Mouse (Mus musculus) Muller cell, postnatal 12 days (primary cell): ENCODE data around the gene Gpc6.

Source experiments
- DNase-seq: peaks from one replicate; pipeline ENCODE4 v3.0.0-alpha.2; 2015; ENCODE audit errors: inconsistent ontology term

Gpc6 gene

DNA sequence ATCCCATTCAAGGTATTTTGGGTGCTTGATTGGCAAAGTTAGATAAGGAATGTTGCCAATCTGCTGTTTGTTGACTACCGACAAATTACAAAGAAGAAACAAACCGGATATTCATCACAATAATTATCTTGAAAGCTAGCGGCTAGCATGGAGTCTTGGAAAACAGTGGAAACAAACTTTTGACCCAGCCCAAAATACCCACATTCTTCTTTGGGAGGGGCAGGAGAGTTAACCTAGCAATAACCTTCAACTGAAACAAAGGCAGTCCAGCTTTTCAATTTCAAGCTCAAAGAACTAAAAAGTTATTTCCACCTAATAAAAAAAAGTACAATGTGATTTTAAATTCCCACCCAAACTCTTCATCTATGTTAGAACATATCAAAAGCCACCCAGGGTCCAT lies 927.2 kb downstream of the Gpc6 start:
- DNase-seq: no peak

DNA sequence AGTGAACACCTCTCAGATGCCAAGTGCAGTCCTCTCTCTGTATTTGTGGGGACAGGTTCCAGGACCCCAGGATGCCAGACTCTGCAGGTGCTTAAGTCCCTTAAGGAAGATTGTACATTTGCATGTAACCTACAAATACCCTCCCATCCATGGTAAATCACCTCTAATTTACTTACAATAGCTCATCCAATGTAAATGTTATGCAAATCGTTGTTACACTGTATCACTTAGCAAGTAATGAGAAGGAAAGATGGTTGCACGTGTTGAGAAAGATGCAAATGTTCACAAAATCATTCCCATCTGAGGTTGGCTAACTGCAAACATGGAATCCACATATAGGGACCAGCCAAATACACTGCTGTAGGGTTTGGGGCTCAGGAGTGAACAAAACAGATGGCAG lies 927.7 kb downstream of the Gpc6 start:
- DNase-seq: no peak

DNA sequence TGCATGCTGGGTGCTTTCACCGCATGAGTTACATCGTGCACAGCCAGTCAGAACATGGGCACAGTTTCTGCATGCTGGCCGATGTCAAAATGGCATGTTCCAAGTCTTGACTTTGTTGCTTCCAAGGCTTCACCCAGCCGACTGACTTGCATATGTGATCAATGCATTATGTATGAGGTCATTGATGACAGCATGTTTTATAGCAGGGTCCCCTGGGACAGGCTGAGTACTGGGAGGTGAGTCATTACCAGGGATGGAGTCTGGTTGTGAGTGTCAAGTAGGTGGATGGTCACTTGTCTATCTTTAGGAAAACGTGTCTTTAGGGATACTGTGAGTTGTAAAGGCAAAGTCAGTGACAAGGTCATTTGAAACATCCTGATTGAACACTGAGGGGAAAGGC lies 929.4 kb downstream of the Gpc6 start:
- DNase-seq: no peak

DNA sequence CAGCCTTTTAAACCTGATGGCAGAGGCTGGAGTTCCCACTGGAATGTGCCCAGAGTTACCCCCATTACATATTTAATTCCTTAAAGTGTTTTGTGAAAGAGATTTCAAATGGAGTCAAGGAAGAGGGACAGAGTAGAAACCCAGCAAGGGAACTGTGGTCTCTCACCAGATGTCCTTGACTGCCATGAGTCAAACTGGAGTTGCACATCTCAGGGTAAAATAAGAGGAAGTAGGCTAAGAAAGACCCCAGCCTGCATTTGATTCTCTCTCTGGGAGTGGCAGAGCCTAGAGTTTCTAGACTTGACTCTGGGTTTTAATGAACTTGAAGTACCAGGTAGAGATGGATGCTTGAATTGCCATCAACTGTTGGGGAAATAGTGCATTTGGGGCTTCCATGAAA lies 946.2 kb downstream of the Gpc6 start:
- DNase-seq: no peak

DNA sequence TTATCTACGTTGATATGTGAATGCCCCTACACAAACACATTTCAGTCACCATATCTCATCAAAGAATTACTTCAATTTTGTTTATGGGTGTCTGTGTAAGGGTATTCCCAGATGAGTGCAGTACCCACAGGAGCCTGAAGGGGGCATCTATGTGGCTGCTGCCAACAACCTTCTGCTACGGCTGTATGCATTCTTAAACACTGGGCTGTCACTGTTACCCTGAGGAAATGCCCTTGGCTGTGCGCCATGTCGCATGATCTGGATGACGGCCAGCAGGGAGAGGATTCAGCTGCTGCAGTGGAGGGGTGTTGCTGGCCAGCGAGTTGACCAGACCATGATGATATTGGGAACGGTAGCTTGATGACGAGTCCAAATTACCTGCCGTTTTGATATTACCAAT lies 954.2 kb downstream of the Gpc6 start:
- no peak for DNase-seq

DNA sequence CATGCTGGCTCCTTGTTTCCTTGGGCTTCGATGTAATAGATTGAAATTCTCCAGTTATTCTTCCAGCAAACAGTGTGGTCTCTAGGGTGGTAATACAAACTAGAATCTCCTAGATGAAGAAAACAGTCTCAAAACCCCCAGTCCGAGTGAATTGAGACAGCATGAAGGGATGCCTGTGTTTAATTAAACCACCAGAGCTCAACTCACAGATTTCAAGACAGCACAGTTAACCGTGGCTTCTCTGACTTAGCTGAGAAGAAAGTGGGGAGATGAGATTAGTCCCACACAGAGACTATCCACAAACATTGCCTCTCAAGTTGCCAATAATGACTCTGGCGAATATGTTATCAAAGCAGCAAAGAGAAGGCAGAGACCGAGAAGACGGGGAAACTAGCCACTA lies 956.0 kb downstream of the Gpc6 start:
- no peak for DNase-seq

DNA sequence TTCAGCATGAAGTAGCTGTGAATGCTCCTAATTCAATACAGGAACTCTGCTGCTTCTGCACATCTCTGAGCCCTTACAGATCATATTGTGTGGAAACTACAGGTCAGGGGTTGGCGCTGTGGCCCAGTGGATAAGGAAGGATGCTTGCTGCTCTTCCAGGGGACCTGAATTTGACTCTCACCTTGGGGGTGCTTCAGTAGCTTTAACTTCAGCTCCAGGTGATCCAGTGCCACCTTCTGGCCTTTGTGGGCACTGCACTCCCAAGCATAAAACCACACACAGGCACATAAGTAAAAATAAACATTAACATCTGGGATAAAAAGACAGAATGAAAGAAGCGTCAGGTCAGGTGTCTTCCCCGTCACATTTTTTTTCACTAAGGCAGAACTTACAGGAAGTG lies 957.1 kb downstream of the Gpc6 start:
- peak; percentile 20 for DNase-seq

DNA sequence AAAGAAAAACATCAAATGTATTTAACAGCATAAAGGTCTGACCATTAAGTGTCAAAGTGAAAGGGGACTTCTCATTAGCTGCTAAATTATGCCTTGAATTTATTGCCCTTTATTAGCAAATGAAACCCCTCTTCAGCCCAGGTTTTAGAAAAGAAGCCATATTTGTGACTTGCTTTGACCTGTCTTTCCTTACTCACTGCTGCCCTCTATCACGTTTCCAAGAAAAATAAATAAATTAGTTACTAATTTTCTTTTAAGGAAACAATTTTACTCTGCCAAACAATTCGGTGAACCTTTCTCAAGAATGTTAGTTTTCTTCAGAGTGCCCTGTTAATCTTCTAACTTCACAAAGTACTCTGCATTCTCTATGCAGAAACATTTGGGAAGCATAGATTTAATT lies 964.5 kb downstream of the Gpc6 start:
- DNase-seq: no peak

DNA sequence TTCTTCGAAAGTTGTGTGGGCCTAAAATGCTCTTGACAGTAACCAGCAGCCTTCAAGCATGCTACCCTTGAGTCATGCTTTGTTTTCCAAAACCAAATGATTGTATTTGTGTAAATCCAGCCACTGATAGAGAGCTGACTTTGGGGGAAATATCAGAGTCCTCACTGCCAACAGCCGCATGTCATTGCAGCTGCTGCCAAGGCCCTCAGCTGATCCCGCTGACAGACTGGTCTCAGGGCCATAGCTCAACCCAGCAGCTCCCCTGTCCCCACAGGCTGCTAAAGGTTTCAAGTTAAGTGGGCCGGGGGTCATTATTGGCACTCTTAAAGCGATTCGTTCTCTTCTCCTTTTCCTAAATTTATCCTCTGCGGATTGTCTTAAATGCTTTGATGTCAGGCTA lies 966.3 kb downstream of the Gpc6 start:
- DNase-seq: peak; percentile 33

DNA sequence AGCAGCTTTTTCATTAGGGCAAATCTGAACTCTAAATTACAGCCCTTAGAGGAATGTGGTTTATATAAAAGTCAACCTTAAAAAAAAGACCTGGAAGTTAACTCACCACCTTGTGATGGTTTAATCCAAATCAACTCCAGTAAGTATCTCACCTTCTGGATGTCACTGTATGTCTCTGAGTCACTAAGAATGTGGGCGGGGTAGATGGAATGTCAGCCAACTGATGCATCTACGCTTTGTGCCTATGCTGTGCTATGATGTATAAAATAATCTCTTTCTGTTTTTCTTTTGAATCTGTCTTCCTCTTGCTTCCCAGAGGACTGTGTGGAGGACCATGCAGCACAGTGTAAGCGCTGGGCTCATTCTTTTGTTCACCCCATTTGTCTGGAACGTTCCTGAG lies 966.9 kb downstream of the Gpc6 start:
- no peak for DNase-seq

DNA sequence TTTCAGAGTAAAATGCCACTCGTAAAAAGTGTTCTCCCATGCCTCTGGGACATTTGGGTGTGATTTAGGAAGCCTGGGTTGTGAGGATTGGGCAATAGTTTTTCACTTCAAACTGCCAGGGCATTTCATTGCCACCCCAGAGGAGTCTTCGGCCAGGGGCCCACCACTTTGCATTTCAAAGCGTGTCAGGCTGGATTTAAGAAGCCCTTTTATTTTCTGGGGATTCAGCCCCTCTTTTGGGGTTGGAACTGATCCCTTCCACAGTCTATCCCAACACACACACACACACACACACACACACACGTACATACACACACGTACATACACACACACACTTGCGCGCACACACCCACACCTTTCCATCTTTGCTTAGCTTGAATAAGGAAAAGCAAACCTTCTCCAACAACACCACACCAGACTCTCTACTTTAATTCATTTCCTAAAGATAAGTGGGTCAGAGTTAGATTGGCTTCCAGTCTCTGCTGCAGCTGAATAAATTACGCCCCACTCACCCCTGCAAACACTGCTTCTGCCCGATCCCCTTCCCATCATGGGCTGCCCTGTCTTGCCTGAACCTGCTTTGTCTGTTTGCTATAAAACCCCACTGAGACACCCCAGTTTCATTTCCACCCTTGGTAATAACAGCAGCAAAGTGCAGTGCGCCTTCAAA lies 969.9 kb downstream of the Gpc6 start:
- no peak for DNase-seq

DNA sequence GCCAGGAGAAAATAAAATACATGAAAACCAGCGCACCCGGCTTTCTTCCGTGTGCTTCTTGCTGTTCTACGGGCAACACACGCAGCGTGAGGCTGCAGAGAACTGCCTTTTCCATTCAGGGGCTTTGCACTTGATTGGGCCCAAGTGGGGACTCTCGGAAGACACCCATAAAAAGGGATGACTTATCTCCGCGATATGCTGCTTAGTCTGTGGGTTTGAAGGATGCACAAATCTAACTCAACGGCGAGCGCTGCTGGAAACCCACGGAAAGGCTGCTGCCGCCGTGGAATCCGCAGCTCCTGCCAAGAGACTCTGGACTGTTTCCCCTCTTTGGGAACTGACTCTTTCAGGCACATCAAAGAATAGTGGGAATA lies 970.4 kb downstream of the Gpc6 start:
- DNase-seq: peak; percentile 19

DNA sequence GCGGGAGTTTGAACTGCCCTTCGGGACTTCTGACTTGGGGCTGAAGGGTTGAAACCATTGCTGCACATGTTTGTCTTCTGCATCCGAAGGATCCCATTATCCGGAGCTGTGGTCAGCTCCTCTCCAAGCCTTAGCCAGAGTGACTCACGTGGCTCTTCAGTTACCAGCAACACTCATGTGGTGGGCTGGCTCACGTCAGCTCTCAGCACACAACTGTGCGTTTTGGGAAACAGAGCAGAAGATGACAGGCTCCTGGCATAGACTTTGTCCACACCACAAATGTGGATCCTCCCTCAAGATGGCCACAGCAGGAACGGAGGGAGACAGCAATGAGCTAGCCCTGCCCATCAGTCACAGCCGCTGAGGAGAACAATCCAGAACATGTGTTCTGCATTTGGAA lies 979.2 kb downstream of the Gpc6 start:
- no peak for DNase-seq

DNA sequence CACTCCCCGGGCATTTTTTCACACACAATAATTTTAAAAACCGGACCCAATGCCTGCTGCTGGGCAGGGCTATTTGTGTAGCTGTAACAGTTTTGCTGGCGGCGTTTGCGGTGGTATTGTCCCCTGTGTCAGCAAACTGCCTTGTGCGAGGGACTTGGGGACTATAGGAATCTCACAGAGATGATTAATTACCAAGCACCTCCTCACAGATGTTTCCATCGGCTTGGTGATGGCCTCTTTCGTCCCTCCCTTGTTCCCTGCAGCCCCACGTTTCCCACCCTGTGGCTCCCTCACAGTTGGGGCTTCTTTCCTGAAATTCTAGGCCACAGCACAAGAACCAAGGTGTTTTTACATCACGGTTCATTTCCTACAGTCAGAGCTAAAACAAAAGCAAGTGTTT lies 980.6 kb downstream of the Gpc6 start:
- no peak for DNase-seq

DNA sequence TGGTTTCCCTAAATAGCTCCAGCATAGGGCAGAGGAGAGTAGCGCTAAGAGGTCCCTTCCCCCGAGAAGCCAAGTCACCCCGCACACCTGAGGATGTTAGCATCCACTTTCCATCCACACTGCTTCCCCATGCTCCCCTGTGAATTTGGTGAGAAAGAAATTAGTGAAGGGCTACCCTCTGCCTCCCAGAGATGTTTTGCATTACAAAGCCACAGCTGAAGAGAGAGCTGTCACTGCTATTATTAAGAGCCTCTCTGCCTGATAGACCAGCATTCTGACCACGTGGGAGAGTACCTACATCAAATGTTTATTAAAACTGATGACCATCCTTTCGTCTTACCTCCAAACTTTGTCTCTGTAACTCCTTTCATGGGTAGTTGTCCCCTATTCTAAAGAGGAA lies 981.2 kb downstream of the Gpc6 start:
- DNase-seq: no peak

DNA sequence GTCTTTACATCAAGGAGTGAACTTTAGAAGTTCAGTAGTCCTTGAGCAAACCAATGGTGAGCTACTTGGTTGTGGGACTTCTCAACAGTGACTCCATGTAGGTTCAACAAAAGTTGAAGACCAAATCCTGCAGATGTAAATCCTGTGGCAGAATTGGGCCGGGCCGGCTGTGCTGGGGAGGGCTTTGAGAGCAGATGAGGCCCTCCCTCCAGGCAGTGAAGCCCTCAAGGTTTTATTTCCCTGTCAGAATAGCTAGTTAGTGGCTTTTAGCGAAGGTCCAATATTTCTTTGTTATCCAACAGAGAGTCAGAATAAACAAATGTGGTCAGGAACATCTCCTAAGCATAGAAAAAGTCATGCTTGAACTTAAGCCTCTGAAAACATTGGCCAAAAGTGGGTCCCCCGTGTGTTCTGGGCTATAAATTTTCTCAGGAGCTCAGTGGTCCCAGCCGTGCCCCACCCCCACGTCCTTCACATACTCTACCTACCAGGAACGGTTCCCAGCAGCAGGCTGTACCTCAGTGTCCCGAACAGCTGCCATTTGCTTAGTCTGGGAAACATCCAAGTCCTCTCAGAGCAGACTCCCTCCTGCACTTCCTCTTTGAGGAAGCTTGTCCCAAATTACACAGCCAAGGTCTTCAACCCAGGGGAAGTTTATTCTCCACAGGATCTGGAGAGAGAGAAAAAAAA lies 983.3 kb downstream of the Gpc6 start:
- no peak for DNase-seq

DNA sequence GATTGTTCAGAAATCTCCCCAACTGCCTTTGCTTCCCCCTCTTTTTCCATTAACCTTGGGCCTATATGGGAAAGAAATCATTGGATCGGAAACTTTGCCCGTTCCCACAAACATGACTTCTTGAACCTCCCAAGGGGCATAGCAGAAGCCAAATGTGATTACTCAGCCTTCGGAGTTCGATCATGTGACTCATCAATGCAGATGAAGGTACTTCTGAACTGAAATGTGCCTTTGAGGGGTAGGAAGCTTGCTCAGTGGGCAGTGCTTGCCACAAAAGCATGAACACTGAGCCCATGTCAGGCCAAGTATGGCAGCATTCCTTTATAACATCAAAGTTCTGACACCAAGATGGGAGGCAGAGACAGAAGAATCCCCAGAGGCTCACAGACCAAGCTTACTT lies 983.9 kb downstream of the Gpc6 start:
- DNase-seq: no peak

DNA sequence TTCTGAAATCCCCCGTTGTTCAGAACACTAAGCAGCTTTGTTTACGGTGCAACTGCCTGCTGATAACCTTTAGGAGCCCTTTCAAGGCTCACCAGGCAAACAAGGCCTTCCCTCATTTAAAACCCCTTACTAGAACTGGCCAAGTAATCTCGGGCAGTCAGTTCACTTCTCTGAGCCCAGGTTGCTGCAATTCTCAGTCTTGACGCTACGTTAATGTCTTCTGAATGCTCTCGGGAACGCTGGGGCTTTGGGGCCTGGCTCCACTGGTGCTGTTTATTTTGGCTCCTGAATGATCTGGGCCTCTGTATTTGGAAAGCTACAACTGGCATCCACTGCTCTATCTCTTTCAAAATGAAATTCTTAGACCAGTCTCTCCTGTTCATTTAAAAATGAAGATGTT lies 985.2 kb downstream of the Gpc6 start:
- no peak for DNase-seq

DNA sequence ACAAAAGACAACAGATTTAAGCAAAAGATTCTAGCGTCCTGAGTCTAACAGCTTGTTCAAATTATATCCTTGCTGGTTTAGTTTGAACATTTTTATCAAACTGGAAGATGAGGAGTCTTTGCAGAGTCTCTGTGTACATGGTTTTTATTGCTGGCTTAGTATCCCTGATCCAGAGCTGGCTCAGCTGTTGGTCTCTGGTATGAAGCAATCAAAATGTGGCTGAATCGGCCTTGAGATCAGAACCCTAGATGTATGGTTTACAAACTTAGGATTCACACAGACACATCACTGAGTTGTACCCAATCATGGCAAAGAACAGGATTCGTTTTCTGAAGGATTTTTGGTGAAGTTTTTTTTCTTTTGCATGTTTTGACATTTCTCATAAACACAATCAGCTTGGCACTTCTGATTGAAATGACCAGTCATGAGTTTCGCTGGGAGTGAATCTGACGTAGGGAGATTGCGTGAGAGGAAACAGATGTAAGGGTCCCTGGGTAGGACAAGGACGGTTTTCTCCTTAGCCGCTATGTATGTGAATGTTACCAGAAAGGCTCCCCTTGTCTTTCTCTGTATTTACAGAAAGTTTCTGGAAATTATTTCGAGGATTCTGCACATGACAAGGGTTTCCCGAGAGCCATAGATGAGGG lies 987.6 kb downstream of the Gpc6 start:
- no peak for DNase-seq

DNA sequence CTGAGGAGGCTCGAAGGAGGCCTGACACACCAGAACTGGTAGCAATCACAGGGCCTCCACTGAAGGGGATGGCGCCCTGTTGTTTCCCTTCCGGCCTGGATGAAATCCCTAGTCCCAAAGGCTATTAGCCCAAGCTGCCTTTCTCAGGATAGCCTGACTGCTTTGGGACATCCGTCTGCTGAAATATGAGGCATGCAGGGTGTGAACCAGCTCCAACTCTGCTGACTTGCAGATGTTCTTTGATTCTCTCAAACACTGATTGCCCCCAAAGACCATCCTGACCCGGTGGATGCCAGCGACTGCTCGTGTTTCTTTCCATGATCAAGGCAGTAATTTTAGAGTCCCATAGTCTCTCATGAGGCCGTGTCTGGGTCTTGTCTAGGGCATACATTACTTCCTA lies 991.5 kb downstream of the Gpc6 start:
- no peak for DNase-seq

DNA sequence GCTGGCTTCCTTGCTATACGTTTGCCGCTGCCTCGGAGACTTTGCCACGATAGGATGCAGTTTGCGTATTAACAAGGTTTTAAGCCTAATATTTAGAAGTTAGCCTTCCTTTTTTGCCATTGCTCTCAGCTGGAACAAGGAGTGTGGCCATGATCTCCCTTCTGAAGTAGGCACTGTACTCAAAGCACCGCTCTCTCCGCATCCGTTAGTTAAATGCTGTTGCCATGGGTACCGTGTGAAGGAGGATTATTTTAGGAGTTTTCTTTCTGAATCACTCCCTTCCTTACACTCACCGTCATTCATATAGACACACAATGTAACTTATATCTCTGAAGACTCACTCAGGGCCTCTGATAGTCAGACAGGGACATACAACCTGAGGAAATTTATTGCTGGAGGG lies 993.6 kb downstream of the Gpc6 start:
- DNase-seq: no peak

DNA sequence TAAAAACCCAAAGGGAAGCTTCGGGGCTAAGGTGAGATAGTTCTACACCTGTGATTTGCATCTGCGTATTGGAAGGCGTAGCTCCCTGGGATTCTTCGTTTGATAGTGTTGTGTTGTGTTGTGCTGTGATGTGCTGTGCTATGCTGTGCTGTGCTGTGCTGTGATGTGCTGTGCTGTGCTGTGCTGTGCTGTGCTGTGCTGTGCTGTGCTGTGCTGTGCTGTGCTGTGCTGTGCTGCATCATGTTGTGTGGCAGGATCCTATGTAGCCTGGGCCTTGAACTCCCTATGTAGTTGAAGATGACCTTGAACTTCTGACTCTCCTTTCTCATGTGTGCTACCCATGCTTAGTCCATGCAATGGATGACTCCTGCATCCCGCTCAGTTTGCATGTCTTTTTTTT lies 994.5 kb downstream of the Gpc6 start:
- DNase-seq: no peak

DNA sequence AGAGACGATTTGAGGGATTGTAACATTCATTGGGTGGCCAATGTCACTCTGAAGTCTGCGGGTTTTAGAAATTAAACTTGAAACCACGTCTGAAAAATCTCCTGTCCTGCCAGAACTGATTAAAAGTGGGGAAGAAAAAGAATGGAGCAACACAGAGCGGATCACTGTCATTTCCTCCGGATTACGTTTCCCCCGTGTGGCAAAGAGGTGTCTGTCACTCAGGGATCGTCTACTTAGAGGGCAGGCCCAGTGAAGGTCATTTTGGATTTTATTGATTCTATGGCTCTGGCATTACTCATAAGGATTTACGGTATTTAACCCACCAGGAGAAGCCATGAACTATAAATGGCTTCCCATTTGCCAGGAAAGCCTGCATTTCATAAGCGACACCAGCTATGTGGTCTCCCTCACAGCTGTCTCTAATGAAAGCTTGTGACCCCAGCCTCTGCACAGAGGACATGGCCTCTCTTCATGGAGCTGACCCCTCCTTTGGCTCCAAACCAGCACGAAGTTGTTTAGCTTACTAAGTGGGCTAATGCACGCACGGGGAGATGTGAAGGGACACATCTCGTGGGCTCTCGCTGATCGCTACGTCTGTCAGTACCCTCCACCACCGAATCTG lies 996.4 kb downstream of the Gpc6 start:
- no peak for DNase-seq
